Mouse (Mus musculus) small intestine, adult 2 months (tissue): Measurements from ENCODE around the gene Krt1. TPM values are rescaled to one million over a fixed set of nuclear protein-coding genes. Genes with fewer than 3 reads are reported as not detected.

Source experiments
- H3K27ac ChIP-seq: fragments of 200-500 bp; 2 replicates; pipeline ENCODE4 v1.5.1; 2012; ENCODE audit warnings: low read depth, low read length, control low read depth, inconsistent platforms; ENCODE audit not compliant: insufficient read depth
- H3K27me3 ChIP-seq: fragments of 200-500 bp; 2 replicates; pipeline ENCODE4 v1.6.1; 2012; ENCODE audit warnings: mild to moderate bottlenecking, moderate library complexity, low read length, inconsistent platforms; ENCODE audit not compliant: control insufficient read depth, insufficient read depth
- H3K36me3 ChIP-seq: fragments of 200-500 bp; 2 replicates; pipeline ENCODE4 v1.6.1; 2012; ENCODE audit warnings: mild to moderate bottlenecking, low read length, control low read depth, inconsistent platforms; ENCODE audit not compliant: control insufficient read depth, insufficient read depth
- H3K4me1 ChIP-seq: fragments of 200-500 bp; 2 replicates; pipeline ENCODE4 v1.6.1; 2012; ENCODE audit warnings: low read length, inconsistent platforms, mixed read lengths; ENCODE audit not compliant: control insufficient read depth, insufficient read depth, insufficient read length
- H3K4me3 ChIP-seq: fragments of 200-500 bp; 2 replicates; pipeline ENCODE4 v1.5.1; 2012; ENCODE audit warnings: low read depth, mild to moderate bottlenecking, control low read depth, inconsistent platforms, low read length, moderate library complexity
- CTCF ChIP-seq: fragments of 200-500 bp; IDR thresholded peaks from 2 replicates; pipeline ENCODE4 v1.5.1; 2012; ENCODE audit warnings: low read depth, mild to moderate bottlenecking, control low read depth, inconsistent platforms, low read length, moderate library complexity, mixed read lengths; ENCODE audit not compliant: insufficient replicate concordance, insufficient read length; ENCODE audit errors: extremely low read depth
- POLR2A ChIP-seq: fragments of 200-500 bp; IDR thresholded peaks from 2 replicates; pipeline ENCODE4 v1.6.1; 2012; ENCODE audit warnings: low read depth, mild to moderate bottlenecking, control low read depth, inconsistent platforms, low read length, moderate library complexity
- WGBS: fragments of 180-500 bp; shearing (Covaris S2); methylation state at CpG from one replicate; pipeline ENCODE4 v1.1.7; 2018; 5-methylcytosine and 5-hydroxymethylcytosine counted together
- polyA plus RNA-seq: library from polyadenylated mRNA; depleted of rRNA; stranded (reverse); fragments of >200 nt; gene quantifications from 2 replicates; pipeline ENCODE4 v1.2.3, GENCODE M21; 2012

The Krt1 gene
- polyA plus RNA-seq, 1 experiment: not detected

- 0 out of 2 replicates have a peak, but pooled peaks cover 4% of the 10 kb centered on the region for H3K27me3 ChIP-seq
- no peaks in the 10 kb centered on the region for H3K4me1 ChIP-seq
- 74% methylated on average over 7 of the region's 7 CpGs for WGBS
- no peak overlapping the region for H3K4me3 ChIP-seq
- no peak for TF ChIP-seq CTCF
- TF ChIP-seq POLR2A: no peak
- no peak overlapping the region for H3K27ac ChIP-seq
- H3K36me3 ChIP-seq: no peaks in the 10 kb centered on the region
Measured at GRCm38 (mm10) chr15:101866754-101867153, 16.2 kb upstream of the Krt1 start.

- 0 out of 2 replicates have a peak, but pooled peaks have one; percentile 17 for TF ChIP-seq CTCF
- TF ChIP-seq POLR2A: no peak
- H3K4me1 ChIP-seq: peaks cover 3% of the 10 kb centered on the region; the same call in 1 of the 2 replicates
- H3K27ac ChIP-seq: no peak overlapping the region
- H3K4me3 ChIP-seq: no peak overlapping the region
- 53% methylated on average over 13 of the region's 13 CpGs for WGBS
- peaks cover 11% of the 10 kb centered on the region for H3K27me3 ChIP-seq
- no peaks in the 10 kb centered on the region for H3K36me3 ChIP-seq
Measured at GRCm38 (mm10) chr15:101860421-101861130, 10.0 kb upstream of the Krt1 start.

- TF ChIP-seq POLR2A (no peak), CTCF (no peak)
- WGBS: 1% methylated on average over 33 of the region's 33 CpGs
- Histone ChIP-seq H3K27me3 (peaks cover 11% of the 10 kb centered on the region), H3K4me1 (peaks cover 3% of the 10 kb centered on the region; the same call in 1 of the 2 replicates), H3K27ac (no peak overlapping the region), H3K36me3 (no peaks in the 10 kb centered on the region), H3K4me3 (peak overlapping the region; percentile 46)
Measured at GRCm38 (mm10) chr15:101859735-101860170, 9.2 kb upstream of the Krt1 start.

- Histone ChIP-seq H3K27me3 (peaks cover 17% of the 10 kb centered on the region), H3K4me3 (no peak overlapping the region), H3K4me1 (peaks cover 3% of the 10 kb centered on the region; the same call in 1 of the 2 replicates), H3K36me3 (no peaks in the 10 kb centered on the region), H3K27ac (no peak overlapping the region)
- WGBS: 47% methylated on average over 11 of the region's 11 CpGs
- no peak for TF ChIP-seq POLR2A
Measured at GRCm38 (mm10) chr15:101858673-101859425, 8.3 kb upstream of the Krt1 start.

- WGBS: 63% methylated on average over 5 of the region's 5 CpGs
- TF ChIP-seq CTCF: no peak
- TF ChIP-seq POLR2A: no peak
- no peak overlapping the region for H3K27ac ChIP-seq
Measured at GRCm38 (mm10) chr15:101856696-101857095, 6.1 kb upstream of the Krt1 start.

GRCm38 (mm10) chr15:101855732-101856131 lies 5.1 kb upstream of the Krt1 start:
- 33% methylated on average over 3 of the region's 3 CpGs for WGBS
- TF ChIP-seq POLR2A (no peak), CTCF (no peak)
- peaks cover 3% of the 10 kb centered on the region; the same call in 1 of the 2 replicates for H3K4me1 ChIP-seq
- H3K27me3 ChIP-seq: peaks cover 14% of the 10 kb centered on the region
- no peak overlapping the region for H3K27ac ChIP-seq
- no peaks in the 10 kb centered on the region for H3K36me3 ChIP-seq
- H3K4me3 ChIP-seq: no peak overlapping the region

More at GRCm38 (mm10) chr15:101856696-101857095, 6.1 kb upstream of the Krt1 start:
- H3K36me3 ChIP-seq: no peaks in the 10 kb centered on the region
- H3K4me1 ChIP-seq: peaks cover 3% of the 10 kb centered on the region; the same call in 1 of the 2 replicates
- H3K4me3 ChIP-seq: no peak overlapping the region
- H3K27me3 ChIP-seq: peaks cover 17% of the 10 kb centered on the region

GRCm38 (mm10) chr15:101854294-101854693 lies 3.7 kb upstream of the Krt1 start:
- Histone ChIP-seq H3K27me3 (peaks cover 6% of the 10 kb centered on the region), H3K4me1 (peaks cover 3% of the 10 kb centered on the region; the same call in 1 of the 2 replicates), H3K27ac (no peak overlapping the region), H3K36me3 (no peaks in the 10 kb centered on the region), H3K4me3 (no peak overlapping the region)
- WGBS: 18% methylated on average over 5 of the region's 5 CpGs
- no peak for TF ChIP-seq CTCF
- no peak for TF ChIP-seq POLR2A
